Mouse (Mus musculus) thymus, adult 2 months (tissue): ENCODE data around the gene Ldhc.

Experiments
- CTCF ChIP-seq: fragments of 200-500 bp; IDR thresholded peaks from 2 replicates; pipeline ENCODE4 v1.5.1; 2012; ENCODE audit warnings: mild to moderate bottlenecking, control low read depth, low read length, moderate library complexity, borderline replicate concordance; ENCODE audit not compliant: control insufficient read depth, poor library complexity, insufficient read depth; ENCODE audit errors: extremely low read depth
- POLR2A ChIP-seq: fragments of 200-500 bp; IDR thresholded peaks from 2 replicates; pipeline ENCODE4 v1.6.1; 2012; ENCODE audit warnings: mild to moderate bottlenecking, low read length, control low read depth, moderate library complexity; ENCODE audit not compliant: control insufficient read depth, poor library complexity, insufficient read depth; ENCODE audit errors: extremely low read depth

DNA sequence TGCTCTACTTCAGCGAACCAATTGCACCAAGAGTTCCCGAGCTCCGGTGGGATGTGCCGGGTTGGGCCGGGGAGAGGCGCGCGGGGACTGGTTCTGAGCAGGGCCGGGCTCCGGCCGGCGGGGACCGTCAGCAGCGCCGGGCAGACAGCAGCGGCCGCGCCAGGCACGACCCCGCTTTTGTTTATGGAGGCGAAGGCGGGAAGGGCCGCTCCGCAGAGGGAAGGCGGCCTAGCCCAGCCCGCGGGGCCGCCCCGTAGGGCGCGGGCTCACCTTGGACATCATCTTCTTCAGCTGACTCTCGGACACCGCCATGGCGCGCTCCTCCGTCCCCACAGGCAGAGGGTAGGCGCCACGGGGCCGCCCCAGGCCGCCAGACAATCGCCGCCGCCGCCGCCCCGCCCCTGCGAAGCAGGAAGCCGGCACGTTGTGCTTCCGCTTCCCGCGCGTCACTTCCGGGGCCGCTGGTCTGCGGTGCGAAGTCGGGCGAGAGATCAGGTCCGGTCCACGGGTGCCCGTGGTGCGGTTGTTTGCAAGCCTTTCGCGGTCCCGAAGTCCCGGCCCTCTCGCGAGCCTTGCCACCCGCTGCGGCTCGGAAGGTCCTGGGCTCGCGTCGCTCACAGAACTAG, 58.7 kb downstream of the Ldhc start, which contains the start of gene Tsg101:
- TF ChIP-seq CTCF (no peak), POLR2A (peak; percentile 98)
